Mouse (Mus musculus): ENCODE results near the gene Prickle2.

The Prickle2 gene

DNA sequence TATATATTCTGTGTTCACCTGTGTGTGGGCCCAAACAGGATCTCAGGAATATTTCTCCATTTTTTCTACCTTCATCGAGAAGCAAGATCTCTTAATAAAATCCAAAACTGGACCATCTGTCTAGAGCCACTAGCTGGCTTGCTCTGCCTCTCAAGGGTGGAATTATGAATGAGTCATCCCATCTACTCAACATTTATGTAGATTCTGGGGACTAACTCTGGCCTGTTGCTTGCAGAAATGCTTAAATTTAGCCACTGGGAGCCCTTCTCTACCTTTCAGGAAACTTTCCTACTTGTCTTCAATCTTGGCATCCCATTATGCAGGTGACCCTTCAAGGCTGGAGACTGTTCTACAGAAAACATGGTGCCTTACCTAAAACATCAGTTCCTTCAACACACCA lies 194.0 kb downstream of the Prickle2 start:
- DNase-seq: no peak

DNA sequence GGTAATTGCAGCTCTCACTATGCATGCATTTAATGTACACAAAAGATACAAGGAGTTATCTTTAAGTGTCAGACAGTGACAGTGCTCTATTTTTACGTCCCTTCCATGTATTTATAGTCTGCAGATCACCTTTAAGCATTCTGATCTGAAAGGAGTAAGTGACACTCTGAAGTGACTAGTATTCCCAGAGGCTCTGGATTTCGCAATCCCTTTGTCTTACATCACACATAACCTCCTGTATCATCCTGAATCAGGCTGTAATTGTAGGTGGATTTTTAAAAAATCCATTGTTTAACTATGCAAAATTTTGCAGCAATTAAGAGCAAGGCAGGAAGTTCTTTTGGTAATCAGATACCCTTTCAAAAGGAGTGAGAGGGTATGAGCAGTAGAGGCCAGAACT lies 196.2 kb downstream of the Prickle2 start:
- no peak for DNase-seq

DNA sequence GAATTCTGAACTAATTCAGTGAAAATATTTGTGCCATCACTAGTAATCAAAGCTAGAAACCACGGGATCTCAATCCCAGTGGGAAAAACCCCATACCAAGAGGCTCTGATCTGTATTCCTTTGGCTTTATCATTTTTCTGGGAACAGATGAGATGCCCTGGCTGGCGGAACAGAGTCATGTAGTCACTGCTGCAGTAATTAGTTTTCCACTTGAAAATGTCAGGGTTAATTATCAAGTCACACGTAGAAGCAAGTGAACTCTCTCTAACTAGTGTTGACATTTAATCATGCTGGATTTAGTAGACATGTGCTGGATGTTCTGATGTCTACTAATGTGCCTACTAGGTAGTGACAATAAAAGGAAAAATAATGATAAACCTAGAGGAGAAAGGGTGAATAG lies 199.7 kb downstream of the Prickle2 start:
- no peak for DNase-seq

DNA sequence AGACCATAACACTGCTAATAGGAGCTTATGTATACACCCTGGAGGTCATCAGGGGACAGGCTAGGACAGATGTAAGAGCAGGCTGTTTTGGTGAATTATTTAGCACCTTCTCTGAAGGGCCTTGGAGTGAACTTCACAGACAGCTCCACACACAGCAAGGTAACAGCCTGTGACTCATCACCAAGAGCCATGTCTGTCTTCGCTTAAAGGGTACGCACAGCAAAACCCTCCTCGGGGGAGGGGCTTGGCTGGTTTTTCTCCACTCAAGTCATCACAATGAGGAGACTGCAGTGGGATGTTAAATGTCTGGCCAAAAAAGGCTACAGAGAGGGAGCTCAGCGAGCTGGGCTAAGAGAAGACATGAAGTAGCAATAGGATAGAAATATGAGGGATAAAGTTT lies 206.5 kb downstream of the Prickle2 start:
- no peak for DNase-seq

DNA sequence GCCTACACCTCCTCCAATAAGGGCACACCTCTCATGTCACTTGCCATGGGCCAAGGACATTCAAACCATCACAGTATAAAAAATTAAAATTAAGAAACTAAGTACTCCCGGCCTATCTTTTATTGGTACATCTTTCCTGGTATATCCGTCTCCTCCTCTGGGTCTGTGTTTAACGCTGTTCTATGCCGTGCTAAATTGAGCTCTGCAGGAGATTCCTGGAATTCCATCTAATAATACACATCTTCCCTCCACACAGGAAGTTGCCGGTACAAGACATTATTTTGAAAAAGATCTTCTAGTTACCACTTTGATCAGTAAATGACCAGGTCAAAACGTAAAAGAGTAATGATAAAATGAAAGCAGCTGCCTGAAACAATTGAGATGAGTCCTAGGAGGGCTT lies 207.4 kb downstream of the Prickle2 start:
- no peak for DNase-seq

DNA sequence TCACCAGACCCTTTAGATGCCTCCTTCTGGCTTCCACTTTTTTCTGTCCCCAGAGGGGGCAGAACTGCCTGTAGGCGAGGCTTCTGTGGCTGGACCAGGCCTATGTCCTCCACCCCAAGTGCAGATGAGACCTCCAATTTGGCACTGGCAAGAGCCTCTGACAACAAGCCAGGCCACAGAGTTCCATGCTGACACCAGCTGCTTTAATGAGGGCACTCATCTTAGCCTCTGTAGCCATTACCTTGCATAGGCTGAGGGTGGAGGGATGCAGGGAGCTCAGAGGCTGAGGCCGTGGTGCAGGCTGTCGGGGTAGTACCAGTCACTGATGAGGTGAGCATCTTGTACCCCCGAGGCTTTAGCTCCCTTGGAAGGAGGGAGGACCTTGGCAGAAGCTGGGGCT lies 208.7 kb downstream of the Prickle2 start:
- no peak for DNase-seq

DNA sequence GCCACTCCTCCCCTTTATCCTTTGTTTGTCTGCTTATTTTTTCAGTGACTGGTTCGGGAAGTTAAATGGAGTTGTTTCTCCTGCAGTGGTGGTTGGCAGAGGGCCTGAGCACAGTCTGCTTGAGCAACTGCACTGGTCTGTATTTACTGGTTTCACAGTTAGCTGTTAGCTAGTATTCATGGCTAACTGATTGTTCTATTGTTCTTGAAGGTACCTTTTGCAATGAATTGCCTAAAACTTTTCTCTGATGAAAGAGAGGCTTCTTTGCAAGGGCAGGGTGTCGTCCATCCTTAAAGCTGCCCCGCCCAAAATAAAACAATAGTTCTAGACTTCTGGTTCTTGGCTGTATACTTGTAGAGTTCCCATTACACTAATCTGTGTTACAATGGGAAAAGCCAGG lies 210.5 kb downstream of the Prickle2 start:
- DNase-seq: no peak

DNA sequence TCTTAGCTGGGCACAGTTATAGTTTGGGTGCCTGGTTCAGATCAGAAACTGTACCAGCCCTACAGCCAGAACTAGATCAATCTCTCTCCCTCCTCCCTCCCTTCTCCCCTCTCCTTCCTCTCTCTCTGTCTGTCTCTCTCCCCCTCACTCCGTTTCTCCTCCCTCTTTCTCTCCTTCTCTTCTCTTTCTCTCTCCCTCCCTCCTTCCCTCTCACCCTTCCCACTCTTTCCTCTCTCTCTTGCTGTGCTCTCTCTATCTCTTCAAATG lies 224.3 kb downstream of the Prickle2 start:
- DNase-seq: no peak

DNA sequence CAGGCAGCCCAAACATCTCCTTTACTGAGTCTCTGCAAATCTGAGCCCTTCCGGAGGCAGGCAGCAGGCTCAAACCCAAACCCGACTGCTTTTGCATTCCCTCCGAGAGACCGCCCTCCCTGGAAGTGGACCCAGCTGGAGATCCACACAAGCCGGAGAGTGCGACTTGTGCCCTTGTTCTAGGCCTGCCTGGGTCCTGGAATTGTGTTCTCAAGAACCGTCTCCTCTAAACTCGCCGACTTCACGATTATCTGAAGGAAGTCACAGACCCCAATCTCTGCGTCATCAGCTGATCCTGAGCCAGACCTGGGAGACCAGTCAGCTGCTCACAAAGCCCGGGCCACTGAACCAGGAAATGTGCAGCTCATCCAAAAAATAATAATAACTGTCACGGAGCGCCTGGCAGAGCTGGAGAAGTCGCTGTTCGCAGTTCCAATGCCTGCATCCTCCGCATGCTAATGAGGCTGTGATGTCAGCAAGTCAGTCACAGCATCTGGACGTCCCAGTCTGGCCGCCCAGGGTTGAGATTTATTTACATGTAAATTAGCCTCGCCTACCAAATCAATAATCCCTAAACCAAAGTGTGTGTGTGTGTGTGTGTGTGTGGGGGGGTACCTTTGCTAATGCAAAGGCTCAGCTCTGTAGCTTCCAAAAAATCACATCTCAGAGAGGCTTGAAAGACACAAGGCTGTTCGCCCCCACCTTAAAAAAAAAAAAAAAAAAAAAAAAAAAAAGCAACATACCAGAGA lies 224.8 kb downstream of the Prickle2 start:
- peak; percentile 55 to 61 for DNase-seq

DNA sequence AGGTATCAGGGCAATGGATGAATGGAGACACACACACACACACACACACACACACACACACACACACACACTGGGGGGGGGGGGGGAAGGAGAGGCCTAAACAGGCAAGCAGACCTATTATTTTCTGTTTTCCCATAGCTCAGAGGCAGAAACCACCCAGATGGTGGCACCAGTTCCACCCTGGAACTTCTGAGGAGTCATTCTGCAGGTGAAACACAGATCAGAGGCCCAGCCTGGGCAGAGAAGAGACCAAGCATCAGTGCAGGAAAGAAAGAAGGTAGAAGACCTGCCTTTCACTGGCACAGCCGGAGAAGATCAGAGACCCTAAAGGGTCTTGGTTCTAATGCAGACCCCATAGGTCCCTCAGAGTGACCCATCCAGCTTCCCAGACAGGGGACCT lies 227.3 kb downstream of the Prickle2 start:
- no peak for DNase-seq

DNA sequence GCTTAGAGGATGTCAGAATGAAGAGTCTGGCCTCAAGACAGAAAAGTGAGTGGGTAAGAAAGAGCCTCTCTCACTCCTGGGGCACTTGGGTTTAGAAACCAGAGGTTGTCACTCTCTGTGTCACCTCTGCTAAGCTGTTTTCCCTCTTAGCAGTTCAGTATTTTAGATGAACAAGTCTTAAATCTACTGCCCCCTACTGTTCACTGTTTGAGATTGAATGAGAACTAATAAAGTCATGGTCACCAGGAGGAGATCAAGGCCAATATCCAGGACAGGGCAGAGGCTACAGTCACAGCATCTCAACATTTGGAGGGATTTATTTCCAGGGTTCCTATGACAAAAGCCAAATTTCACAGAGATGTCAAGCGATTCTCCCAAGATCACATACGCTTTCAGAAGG lies 228.3 kb downstream of the Prickle2 start:
- DNase-seq: no peak

DNA sequence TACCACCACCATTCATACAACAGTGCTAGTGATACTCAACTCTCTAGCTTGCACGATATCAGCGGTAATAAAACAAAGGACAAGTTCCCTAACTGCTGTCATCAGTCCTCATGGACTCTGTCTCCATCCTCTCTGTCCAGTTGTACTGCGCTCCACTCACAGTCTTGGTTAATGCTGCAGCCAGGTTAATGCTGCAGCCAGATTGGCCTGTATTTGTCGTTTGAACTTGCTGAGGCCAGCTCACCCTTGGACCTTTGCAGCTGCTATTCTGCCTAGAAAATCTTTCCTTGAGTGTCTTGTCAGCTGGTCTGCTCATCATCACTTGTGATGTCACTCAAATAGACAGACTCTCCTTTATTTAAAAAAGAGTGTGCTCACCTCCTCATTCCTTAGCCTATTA lies 236.5 kb downstream of the Prickle2 start:
- DNase-seq: no peak

DNA sequence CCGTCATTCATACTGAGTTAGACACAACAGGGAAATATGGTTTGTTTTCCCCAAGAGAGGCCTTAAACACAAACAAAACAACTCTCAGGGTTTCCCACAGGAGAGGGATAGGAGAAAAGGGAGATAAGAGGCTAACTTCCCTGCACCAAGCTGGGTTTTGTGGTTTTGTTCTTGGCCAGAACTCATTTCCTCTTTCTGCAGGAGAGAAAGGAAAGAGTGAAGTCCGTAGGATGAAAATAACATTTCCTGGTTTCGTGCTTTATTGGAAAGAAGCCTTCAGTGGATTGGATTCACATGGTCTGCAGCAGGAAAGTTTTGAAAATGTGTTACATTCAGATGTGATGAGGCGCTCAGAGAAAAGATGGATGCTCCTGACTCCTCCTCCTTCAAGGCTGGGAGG lies 237.1 kb downstream of the Prickle2 start:
- DNase-seq: no peak

DNA sequence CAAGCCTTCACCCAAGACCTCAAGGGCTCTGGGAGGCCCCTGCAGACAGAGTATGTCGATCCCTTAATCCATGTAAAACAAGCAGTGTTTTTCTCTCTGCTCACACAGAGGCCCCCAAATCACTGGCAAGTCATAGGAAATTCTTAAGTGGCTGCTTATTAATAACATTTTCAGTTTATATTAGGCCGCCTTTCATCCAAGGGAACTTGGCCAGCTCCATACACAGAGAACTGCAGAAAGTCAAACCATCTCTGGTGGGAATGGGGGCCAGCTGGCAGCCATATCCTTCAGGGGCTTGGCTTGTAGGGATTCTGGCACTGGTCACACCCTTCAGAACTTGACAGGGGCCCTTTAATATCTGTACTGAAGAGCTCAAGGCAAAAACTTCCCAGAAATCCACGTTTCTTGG lies 237.6 kb downstream of the Prickle2 start:
- DNase-seq: no peak

DNA sequence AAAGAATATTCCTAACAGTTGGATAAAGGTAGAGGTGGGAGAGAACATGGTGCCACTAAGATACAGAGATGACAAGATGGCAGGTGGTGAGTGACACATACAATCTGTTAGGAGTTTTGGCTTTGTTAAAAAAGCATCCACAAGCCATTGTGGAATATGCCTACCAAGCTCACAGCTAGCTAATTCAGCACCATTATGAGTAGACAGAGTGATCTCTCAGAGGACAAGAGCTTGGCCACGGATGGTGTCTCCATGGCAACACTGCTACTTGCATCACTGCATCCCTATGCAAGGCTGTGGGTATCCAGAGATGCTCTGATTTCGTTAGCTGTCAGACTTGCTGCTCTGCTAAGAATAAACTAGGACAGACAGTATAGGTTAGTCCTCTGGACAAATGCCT lies 238.6 kb downstream of the Prickle2 start:
- no peak for DNase-seq

DNA sequence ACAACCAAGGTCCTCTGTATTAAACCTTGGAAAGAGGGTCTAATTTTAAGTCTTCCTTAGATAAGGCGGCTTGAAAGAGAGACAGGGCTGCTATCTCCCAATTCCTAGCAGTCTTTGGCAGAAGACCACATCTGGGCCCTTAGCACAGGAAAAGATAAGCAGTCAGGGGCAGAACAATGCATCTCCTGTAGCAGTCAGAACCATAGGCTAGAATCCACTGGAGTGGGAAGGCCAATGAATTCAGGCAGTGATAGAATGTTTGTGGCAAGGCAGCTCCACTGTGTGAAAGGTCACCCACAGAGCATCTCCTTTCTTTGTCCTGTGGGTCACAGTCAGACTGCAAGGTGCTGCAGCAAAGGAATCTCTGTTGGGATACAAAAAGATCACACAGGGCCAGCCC lies 240.3 kb downstream of the Prickle2 start:
- no peak for DNase-seq

DNA sequence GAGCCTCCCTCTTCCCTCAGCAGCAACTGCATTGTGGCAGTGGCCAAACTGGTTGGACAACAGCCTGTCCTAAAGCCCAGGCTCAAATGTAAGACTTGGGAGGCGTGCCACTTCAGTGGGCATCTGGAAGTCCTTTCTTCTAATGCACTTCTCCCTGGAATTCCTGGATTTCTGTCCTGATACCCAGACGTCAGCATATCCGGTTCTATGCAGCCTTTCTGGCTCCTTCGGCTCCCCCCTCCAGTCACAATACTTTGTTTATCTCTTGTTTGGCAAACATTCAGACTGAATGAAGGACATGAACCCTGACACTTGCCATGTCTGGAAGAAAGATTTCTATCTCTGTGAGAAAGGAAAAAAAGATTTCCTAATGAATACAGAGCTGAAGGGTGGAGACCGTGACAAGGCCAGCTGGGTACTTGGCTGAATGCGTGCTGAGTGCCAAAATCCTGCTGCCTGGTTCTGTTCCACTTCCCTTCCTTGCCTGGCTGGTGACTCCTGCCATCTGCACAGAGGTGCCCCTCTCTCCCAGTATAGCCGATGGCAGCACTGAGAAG lies 241.1 kb downstream of the Prickle2 start:
- DNase-seq: peak; percentile 45 to 59

DNA sequence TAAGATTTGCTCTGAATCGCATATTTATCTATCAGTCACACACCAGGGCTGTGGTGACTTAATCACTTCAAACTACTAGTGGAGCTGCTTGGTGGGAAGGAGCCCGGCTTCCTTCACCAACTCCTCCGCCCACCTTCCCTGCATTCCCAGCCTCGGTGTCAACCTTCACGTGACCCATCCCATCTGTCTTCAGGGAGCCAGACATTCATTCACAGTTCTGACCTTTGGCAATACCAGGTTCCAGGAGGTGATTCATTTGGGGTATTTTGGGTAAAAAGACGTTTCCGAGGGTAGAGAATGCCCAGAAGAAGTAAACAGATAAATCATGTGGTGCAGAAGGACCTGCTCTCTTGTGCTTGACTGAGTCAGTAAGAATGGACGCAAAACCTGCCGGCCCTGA lies 242.2 kb downstream of the Prickle2 start:
- no peak for DNase-seq

DNA sequence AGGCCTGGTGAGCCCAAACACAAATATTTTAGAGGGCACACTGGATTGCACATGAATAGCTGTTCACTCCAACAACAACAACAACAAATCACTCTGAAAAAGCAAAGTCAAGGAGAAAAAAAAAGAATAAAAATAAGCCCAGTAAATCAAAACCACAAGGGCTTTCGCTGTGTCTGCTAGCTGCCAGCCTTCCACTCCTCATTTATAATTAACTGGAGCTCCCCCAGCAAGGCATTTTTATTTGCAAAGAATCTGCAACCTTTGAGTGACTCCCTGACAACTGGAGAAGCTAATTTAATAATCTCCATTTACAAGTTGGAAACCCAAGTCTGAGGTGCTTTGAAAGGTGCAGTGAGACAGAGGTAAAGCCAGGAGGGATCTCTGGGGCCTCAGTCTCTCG lies 245.2 kb downstream of the Prickle2 start:
- no peak for DNase-seq

DNA sequence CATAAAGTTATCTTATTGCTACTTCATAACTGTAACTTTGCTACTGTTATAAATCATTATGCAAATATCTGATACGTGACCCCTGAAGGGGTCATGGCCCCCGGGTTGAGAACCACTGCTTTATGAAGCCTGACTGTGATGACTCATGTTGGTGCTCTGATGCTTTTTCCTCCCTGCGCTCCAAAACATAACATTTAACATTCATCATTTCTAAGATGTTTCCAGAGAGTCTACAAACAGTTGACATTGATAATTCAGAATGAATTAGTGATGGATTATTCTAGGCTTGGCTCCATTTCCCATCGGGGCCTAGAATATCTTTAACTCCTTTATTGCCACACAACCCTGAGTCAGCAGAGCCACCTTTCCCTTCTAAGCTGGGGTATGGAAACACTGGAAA lies 247.9 kb downstream of the Prickle2 start:
- no peak for DNase-seq

DNA sequence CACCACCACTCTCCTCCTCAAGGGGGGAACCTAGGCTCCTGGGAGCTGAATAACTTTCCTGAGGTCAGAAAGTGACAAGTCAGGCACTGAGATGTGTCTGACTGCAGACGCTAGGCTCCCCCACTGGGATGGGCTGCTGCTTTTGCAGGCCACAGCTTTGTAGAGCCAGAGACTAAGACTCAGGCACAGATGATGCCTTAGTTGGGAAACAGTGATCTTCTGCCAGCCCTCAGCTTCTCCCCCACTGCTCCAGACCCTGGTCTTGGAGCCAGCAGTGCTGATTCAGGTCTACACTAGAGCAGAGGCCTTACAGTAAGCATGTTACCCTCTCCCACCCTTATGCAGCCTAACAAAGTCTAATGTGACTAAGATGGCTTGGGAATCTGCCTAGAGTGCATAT lies 254.5 kb downstream of the Prickle2 start:
- DNase-seq: no peak

DNA sequence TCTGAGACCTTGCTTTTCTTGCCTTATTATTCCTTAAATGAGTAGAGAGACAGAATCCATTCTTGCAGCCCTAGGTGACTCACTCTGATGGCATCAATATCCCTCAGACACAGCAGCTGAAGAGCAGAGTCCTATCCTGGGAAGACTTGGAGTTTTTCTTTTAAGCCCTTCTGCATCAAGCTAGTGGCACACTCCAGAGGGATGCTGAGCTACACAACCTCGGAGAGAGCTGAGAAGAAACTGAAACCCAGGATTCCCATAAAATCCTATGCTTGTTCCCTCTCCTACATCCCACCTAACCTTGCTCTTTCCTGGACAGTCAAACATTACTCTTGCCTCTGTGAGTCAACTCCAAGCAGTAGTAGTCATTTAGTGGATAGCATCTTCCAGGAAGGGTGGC lies 256.0 kb downstream of the Prickle2 start:
- DNase-seq: no peak

DNA sequence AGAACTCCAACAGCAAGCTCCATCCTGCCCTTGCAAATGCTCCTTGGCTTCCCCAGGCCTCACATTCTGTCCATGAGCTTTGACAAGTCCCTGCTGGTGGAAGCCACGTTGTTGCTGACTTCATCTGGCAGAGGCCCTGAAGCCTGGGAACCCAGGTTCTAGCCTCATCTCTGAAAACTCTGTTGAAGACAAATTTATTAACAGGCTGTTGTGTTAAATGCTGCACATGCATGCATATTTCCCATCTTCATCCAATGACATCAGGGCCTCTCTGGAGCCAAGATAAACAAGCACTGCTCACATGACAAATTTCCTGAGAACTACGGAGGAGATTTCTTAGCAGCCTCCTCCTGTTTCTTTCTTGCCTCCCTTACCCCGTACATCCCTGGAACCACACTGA lies 259.3 kb downstream of the Prickle2 start:
- DNase-seq: no peak

DNA sequence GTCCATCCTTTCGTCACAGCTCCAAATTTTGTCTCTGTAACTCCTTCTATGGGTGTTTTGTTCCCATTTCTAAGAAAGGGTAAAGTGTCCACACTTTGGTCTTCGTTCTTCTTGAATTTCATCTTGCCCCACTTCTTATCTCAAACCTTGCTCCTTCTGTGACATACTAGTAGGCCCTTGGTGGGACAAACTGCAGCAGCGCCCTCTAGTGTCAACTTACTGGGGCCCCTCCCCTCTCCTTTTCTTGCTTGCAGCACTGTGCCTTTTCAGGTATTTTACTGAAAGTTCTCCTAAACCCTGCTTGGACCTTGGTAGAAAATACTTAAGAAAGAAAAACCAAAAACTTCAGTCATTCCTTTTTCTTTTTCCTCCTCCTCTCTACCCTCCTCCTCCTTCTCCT lies 264.8 kb downstream of the Prickle2 start:
- no peak for DNase-seq

DNA sequence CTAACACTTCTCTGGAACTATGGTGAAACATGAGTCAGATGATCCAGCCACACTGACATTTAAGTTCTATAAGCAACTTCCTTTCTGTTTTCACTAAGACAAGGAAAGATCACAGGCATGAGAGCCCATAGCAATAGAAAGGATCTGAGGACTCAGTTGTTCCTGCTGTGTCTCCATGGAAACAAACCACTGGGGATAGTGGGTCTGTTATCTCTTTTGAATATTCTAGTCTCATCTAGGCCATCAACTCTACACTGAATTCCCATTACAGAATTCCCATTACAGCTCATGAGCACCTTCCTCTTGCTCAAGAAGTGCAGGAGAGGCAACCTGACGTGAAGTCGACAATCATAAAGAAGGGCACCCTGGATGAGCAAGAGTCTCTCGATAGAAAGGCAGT lies 265.7 kb downstream of the Prickle2 start:
- no peak for DNase-seq

DNA sequence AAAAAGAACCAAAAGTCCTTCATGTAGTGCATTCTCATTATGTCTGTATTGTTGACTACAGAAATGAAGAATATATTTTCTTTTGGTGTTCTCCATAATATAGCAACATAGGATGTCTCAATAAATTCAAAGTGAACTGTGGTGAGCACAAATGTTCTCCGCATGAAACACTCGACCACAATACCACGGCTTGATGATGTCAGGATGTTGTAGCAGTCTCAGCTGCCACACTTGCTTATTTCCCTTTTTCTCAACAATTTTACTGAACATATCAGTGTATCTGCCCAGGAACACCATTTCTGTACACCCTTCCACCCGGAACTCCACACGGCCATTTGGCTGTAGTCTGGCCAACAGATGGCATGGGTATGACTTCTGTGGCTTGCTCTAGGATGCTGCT lies 273.8 kb downstream of the Prickle2 start:
- DNase-seq: no peak

Data from cerebellum, adult 18-20 months (tissue).